Mouse (Mus musculus) midbrain, embryonic 15.5 days (tissue): Measurements from ENCODE around the gene Prpf31. TPM values are rescaled to one million over a fixed set of nuclear protein-coding genes. Genes with fewer than 3 reads are reported as not detected.
"Not testable (repeated sequence)": the region's sequence is repeated elsewhere in the genome, so short reads cannot be mapped to it uniquely, and the experiment has no call there.

Experiments used
- ATAC-seq: fragments of 200-750 bp; cut with Nextera tagmentation; replicated peaks from 2 replicates; pipeline ENCODE4 v1.8.0; 2017; ENCODE audit warnings: moderate TSS enrichment
- H3K27ac ChIP-seq: fragments of 300-500 bp; sonication (generic); 2 replicates; pipeline ENCODE4 v1.5.1; 2015; ENCODE audit warnings: mild to moderate bottlenecking, inconsistent platforms
- H3K27me3 ChIP-seq: fragments of 300-500 bp; sonication (generic); replicated peaks from 2 replicates; pipeline ENCODE4 v1.6.1; 2015; ENCODE audit warnings: inconsistent platforms
- H3K36me3 ChIP-seq: fragments of 300-500 bp; sonication (generic); replicated peaks from 2 replicates; pipeline ENCODE4 v1.6.1; 2015; ENCODE audit warnings: inconsistent platforms
- H3K4me1 ChIP-seq: fragments of 300-500 bp; sonication (generic); 2 replicates; pipeline ENCODE4 v1.6.1; 2015; ENCODE audit warnings: inconsistent platforms
- H3K4me2 ChIP-seq: fragments of 300-500 bp; sonication (generic); 2 replicates; pipeline ENCODE4 v1.6.1; 2015; ENCODE audit warnings: inconsistent platforms, mild to moderate bottlenecking, moderate library complexity
- H3K4me3 ChIP-seq: fragments of 300-500 bp; sonication (generic); 2 replicates; pipeline ENCODE4 v1.5.1; 2015; ENCODE audit warnings: mild to moderate bottlenecking, inconsistent platforms
- H3K9ac ChIP-seq: fragments of 300-500 bp; sonication (generic); 2 replicates; pipeline ENCODE4 v1.6.1; 2015; ENCODE audit warnings: mild to moderate bottlenecking, inconsistent platforms
- H3K9me3 ChIP-seq: fragments of 300-500 bp; sonication (generic); 2 replicates; pipeline ENCODE4 v1.6.1; 2016; ENCODE audit warnings: inconsistent platforms
- WGBS: fragments of 180-500 bp; shearing (Covaris S2); methylation state at CpG from one replicate; pipeline ENCODE4 v1.1.7; 2015; ENCODE audit warnings: mixed read lengths; 5-methylcytosine and 5-hydroxymethylcytosine counted together
- polyA plus RNA-seq: library from polyadenylated mRNA; unstranded; fragments of >200 nt; fragmentation: Nextera tagmentation; extraction: Ambion mirVana; gene quantifications from 2 replicates; pipeline ENCODE4 v1.2.1, GENCODE M21; 2015

The Prpf31 gene
- 93.2 and 96.7 TPM in 2 replicates for polyA plus RNA-seq

DNA sequence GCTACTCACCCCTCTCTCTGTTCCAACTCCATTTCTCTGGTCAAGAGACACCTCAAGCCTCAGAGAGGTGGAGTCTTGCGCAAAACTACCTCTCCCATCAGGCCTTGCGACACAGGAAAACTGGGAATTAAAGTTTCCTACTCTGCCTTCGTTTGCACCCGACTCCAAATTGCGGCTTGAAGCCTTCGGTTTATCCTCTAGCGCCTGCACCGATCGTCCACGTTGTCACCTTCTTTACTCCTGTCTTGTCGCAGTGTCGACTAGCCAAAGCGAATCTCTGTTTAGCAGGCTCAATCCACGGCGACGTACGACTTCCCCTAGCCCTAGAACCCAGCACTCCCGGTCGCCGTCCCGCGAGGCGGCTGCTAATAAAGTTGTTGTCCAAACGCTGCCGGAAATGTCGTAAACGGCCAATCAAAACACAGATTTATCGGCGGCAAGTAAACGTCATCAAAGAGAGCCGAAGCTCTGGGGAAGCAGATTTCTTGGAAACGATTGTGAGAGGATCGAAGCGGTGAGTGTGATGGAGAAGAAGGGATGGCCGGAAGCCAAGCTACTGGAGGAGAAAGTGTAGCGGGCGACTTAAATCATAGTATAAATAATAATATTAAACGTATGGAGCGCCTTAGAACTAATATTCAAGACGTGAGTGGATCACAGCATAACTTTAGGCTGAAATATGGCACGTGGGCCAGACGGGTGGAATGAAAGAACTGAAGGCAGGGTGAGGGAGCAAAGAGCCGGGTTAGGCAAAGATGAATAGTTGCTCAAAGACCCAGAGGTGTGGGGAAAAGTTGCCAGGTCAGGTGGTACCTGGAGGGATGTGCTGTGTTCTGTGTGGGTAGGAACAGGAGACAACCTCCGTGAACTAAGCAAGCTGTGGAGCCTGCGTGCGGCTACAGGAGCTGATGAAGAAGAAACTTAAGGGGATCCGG lies at the start of gene Prpf31, which contains the start of gene Tfpt:
Gene Prpf31 (plus strand): TSS at position 443 of the 935 bp plus-strand sequence.
Gene Tfpt (minus strand): TSS at position 387 of the 935 bp plus-strand sequence.
- no peaks in the 10 kb centered on the region for H3K27me3 ChIP-seq
- H3K27ac ChIP-seq: peak within 1 kb of the TSS; percentile 84
- peaks cover 5% of the 10 kb centered on the region for H3K36me3 ChIP-seq
- peak; percentile 91 for ATAC-seq
- H3K4me3 ChIP-seq: peak within 1 kb of the TSS; percentile 68
- WGBS: 1% methylated on average over 47 of the region's 47 CpGs
- peaks cover 27% of the 10 kb centered on the region for H3K4me1 ChIP-seq
- H3K4me2 ChIP-seq: peak within 1 kb of the TSS; percentile 98
- peak within 1 kb of the TSS; percentile 73 for H3K9ac ChIP-seq
- H3K9me3 ChIP-seq: no peaks in the 10 kb centered on the region

DNA sequence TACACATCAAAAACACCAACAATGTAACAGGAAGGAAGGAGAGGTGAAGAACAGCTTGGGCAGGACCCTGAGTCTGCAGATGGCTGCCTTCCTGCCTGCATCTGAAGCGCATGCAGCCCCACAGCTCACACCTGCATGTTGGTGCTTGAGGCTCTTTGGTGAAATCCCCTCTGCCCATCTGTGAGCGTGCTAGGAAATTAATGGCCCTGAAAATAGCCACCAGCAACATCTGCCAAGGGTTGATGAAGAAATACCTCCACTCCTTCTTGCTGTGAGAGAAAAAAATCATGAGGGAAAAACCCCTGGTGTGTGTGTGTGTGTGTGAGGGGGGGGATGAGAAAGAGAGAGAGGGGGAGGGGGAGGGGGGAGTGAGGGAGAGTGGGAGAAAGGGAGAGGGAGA lies 49.8 kb upstream of the Prpf31 start:
- no peak overlapping the region for H3K9ac ChIP-seq
- H3K4me1 ChIP-seq: no peaks in the 10 kb centered on the region
- ATAC-seq: no peak
- H3K4me3 ChIP-seq: no peak overlapping the region
- WGBS: 68% methylated on average over 2 of the region's 2 CpGs
- H3K36me3 ChIP-seq: no peaks in the 10 kb centered on the region
- no peak overlapping the region for H3K27ac ChIP-seq
- H3K4me2 ChIP-seq: no peak overlapping the region
- H3K9me3 ChIP-seq: no peaks in the 10 kb centered on the region
- no peaks in the 10 kb centered on the region for H3K27me3 ChIP-seq

GRCm38 (mm10) chr7:3585763-3586162 lies 44.0 kb upstream of the Prpf31 start:
- no peaks in the 10 kb centered on the region for H3K4me1 ChIP-seq
- ATAC-seq: no peak
- 19% methylated on average over 6 of the region's 6 CpGs for WGBS
- H3K27ac ChIP-seq: no peak overlapping the region
- H3K27me3 ChIP-seq: no peaks in the 10 kb centered on the region
- H3K4me3 ChIP-seq: no peak overlapping the region
- H3K9me3 ChIP-seq: no peaks in the 10 kb centered on the region
- no peak overlapping the region for H3K9ac ChIP-seq
- H3K4me2 ChIP-seq: no peak overlapping the region
- no peaks in the 10 kb centered on the region for H3K36me3 ChIP-seq

DNA sequence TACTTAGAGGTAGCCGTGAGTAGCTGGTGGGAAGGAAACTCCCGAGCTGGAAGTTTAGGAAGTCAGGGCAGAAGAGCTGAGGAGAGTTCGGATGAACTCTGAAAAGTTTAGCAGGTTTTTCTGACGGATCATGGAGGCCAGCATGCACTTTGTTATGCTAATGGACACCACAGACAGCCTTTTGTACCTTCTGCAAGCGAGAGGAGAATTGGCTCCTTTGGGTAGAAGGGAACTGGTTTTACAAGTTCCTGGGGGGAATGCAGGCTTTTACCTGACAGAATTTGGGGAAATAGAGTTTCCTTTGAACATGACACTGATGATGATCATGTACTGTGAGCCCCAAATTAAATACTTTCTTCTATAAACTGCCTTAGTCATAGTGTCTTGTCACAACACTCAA lies 43.5 kb upstream of the Prpf31 start:
- WGBS: 5% methylated on average over 5 of the region's 5 CpGs

DNA sequence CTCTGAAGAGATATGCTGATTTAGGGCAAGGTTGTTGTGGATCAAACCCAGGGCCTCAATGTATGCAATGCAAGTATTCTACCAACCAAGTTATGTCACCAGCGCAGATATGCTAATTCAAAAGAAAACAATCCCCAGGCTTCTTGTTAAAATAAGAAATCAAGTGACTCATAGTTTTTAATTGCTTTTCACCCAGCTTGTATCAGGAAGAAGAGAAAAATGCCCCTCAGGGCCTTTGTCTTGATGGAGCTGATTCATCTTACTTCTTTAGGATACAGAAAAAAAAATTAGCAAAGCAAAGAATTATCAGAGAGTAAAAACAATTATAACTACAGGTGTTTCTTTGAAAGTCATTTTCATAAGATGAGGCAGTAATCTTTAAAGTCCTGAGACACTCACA lies 42.5 kb upstream of the Prpf31 start:
- H3K9me3 ChIP-seq: no peaks in the 10 kb centered on the region
- no peak overlapping the region for H3K4me2 ChIP-seq
- no peak overlapping the region for H3K27ac ChIP-seq
- H3K36me3 ChIP-seq: no peaks in the 10 kb centered on the region
- H3K4me3 ChIP-seq: no peak overlapping the region
- H3K4me1 ChIP-seq: no peaks in the 10 kb centered on the region
- no peak overlapping the region for H3K9ac ChIP-seq
- H3K27me3 ChIP-seq: no peaks in the 10 kb centered on the region
- WGBS: 83% methylated on average over 1 of the region's 1 CpGs
- no peak for ATAC-seq

More for the DNA sequence above, 43.5 kb upstream of the Prpf31 start:
- no peak overlapping the region for H3K4me2 ChIP-seq
- no peaks in the 10 kb centered on the region for H3K36me3 ChIP-seq
- H3K4me1 ChIP-seq: no peaks in the 10 kb centered on the region
- no peak for ATAC-seq
- no peak overlapping the region for H3K27ac ChIP-seq
- H3K27me3 ChIP-seq: no peaks in the 10 kb centered on the region
- no peaks in the 10 kb centered on the region for H3K9me3 ChIP-seq
- no peak overlapping the region for H3K9ac ChIP-seq
- no peak overlapping the region for H3K4me3 ChIP-seq

GRCm38 (mm10) chr7:3590550-3590949 lies 39.2 kb upstream of the Prpf31 start:
- H3K27me3 ChIP-seq: no peaks in the 10 kb centered on the region
- no peak overlapping the region for H3K27ac ChIP-seq
- no peak for ATAC-seq
- H3K9ac ChIP-seq: no peak overlapping the region
- H3K9me3 ChIP-seq: no peaks in the 10 kb centered on the region
- no peak overlapping the region for H3K4me3 ChIP-seq
- H3K4me2 ChIP-seq: no peak overlapping the region
- 71% methylated on average over 3 of the region's 3 CpGs for WGBS
- no peaks in the 10 kb centered on the region for H3K36me3 ChIP-seq
- H3K4me1 ChIP-seq: no peaks in the 10 kb centered on the region

DNA sequence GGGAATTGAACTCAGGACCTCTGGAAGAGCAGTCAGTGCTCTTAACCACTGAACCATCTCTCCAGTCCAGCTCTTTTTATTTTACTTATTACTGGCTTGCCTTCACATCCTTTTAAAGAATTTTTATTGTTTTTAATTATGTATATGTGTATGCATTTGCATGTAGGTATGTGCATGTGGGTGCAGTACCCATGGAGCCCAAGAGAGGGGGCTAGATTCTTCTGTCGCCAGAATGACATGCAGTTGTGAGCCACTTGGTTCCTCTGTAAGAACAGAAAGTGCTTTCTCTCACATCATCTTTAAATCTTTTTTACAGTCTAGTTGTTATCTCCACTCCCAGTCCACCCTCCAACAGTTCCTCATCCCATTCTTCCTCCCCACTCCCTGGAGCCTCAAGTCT lies 38.3 kb upstream of the Prpf31 start:
- H3K36me3 ChIP-seq: no peaks in the 10 kb centered on the region
- H3K4me2 ChIP-seq: no peak overlapping the region
- H3K4me3 ChIP-seq: no peak overlapping the region
- no peaks in the 10 kb centered on the region for H3K4me1 ChIP-seq
- WGBS: 66% methylated on average over 1 of the region's 1 CpGs
- H3K9ac ChIP-seq: no peak overlapping the region
- no peak overlapping the region for H3K27ac ChIP-seq
- H3K9me3 ChIP-seq: no peaks in the 10 kb centered on the region
- no peaks in the 10 kb centered on the region for H3K27me3 ChIP-seq
- no peak for ATAC-seq

DNA sequence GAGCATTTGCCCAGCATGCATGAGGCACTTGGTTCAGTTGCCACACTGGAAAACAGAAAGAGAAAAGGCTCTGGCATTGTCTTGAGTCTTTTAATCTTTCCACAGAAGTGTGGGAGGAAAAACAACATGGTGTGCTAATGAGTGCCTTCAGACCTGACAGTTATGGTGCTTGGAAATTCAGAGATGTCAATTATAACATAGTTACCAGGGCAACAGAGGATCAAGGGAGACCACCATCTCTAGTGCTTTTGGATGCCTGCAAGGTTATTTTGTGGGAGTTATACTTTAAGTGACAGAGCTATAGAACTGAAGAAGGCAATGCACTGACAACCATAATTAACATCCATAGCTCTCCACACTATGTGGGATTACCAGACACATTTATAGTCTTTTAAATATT lies 35.9 kb upstream of the Prpf31 start:
- peak; percentile 48; the same call in 1 of the 2 replicates for ATAC-seq
- no peak overlapping the region for H3K4me2 ChIP-seq
- H3K27me3 ChIP-seq: no peaks in the 10 kb centered on the region
- no peaks in the 10 kb centered on the region for H3K4me1 ChIP-seq
- H3K9ac ChIP-seq: no peak overlapping the region
- no peak overlapping the region for H3K27ac ChIP-seq
- H3K9me3 ChIP-seq: no peaks in the 10 kb centered on the region
- H3K36me3 ChIP-seq: no peaks in the 10 kb centered on the region
- H3K4me3 ChIP-seq: no peak overlapping the region

- no peaks in the 10 kb centered on the region for H3K4me1 ChIP-seq
- no peaks in the 10 kb centered on the region for H3K36me3 ChIP-seq
- H3K9me3 ChIP-seq: no peaks in the 10 kb centered on the region
- H3K4me3 ChIP-seq: no peak overlapping the region
- H3K4me2 ChIP-seq: no peak overlapping the region
- ATAC-seq: no peak
- H3K27me3 ChIP-seq: no peaks in the 10 kb centered on the region
- WGBS: 24% methylated on average over 5 of the region's 5 CpGs
- H3K9ac ChIP-seq: no peak overlapping the region
- H3K27ac ChIP-seq: no peak overlapping the region
Observed at GRCm38 (mm10) chr7:3594686-3595085, 35.1 kb upstream of the Prpf31 start.

DNA sequence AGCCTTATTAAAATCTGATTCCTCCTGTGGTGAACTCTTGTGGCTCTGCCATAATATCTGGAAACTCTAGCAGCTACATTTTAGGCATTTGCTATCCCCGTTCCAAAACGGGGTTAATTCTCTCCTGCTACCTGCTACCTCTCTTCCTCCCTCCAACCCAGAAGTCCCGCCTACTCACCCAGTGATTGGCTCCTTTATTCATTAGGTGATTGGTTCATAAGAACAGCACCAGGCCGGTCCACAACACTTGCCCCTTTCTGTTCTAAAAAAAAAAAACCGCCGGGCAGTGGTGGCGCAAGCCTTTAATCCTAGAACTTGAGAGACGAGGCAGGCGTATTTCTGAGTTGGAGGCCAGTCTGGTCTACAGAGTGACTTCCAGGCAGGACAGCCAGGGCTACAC lies 34.6 kb upstream of the Prpf31 start:
- 19% methylated on average over 9 of the region's 9 CpGs for WGBS

GRCm38 (mm10) chr7:3597755-3598154 lies 32.0 kb upstream of the Prpf31 start:
- ATAC-seq: not testable (repeated sequence)
- WGBS: 64% methylated on average over 1 of the region's 1 CpGs

More for the DNA sequence above, 34.6 kb upstream of the Prpf31 start:
- no peak overlapping the region for H3K4me2 ChIP-seq
- no peaks in the 10 kb centered on the region for H3K4me1 ChIP-seq
- H3K36me3 ChIP-seq: no peaks in the 10 kb centered on the region
- no peak overlapping the region for H3K4me3 ChIP-seq
- no peak overlapping the region for H3K27ac ChIP-seq
- no peaks in the 10 kb centered on the region for H3K27me3 ChIP-seq
- no peak for ATAC-seq
- H3K9me3 ChIP-seq: no peaks in the 10 kb centered on the region
- no peak overlapping the region for H3K9ac ChIP-seq

GRCm38 (mm10) chr7:3601119-3601518 lies 28.7 kb upstream of the Prpf31 start:
- 5% methylated on average over 4 of the region's 4 CpGs for WGBS
- H3K4me1 ChIP-seq: no peaks in the 10 kb centered on the region
- ATAC-seq: peak; percentile 63
- H3K4me3 ChIP-seq: no peak overlapping the region
- no peak overlapping the region for H3K9ac ChIP-seq
- H3K9me3 ChIP-seq: no peaks in the 10 kb centered on the region
- no peaks in the 10 kb centered on the region for H3K27me3 ChIP-seq
- no peak overlapping the region for H3K27ac ChIP-seq
- no peaks in the 10 kb centered on the region for H3K36me3 ChIP-seq
- no peak overlapping the region for H3K4me2 ChIP-seq

More at GRCm38 (mm10) chr7:3597755-3598154, 32.0 kb upstream of the Prpf31 start:
- H3K4me3 ChIP-seq, H3K9me3 ChIP-seq, H3K9ac ChIP-seq, H3K36me3 ChIP-seq, H3K4me1 ChIP-seq, H3K27ac ChIP-seq, H3K4me2 ChIP-seq, H3K27me3 ChIP-seq: not testable (repeated sequence)

GRCm38 (mm10) chr7:3606798-3607197 lies 23.0 kb upstream of the Prpf31 start:
- Histone ChIP-seq H3K27me3 (no peaks in the 10 kb centered on the region), H3K4me2 (no peak overlapping the region), H3K36me3 (no peaks in the 10 kb centered on the region), H3K9ac (no peak overlapping the region), H3K27ac (no peak overlapping the region), H3K9me3 (no peaks in the 10 kb centered on the region), H3K4me3 (no peak overlapping the region), H3K4me1 (no peaks in the 10 kb centered on the region)
- WGBS: 30% methylated on average over 2 of the region's 2 CpGs
- ATAC-seq: no peak; the same call in 1 of the 2 replicates
